Mouse (Mus musculus) forebrain, embryonic 11.5 days (tissue): ENCODE data around the gene Nhlrc2. TPM values are rescaled to one million over a fixed set of nuclear protein-coding genes. Genes with fewer than 3 reads are reported as not detected.

Experiments used
- ATAC-seq: fragments of 200-750 bp; cut with Nextera tagmentation; replicated peaks from 2 replicates; pipeline ENCODE4 v1.8.0; 2017; ENCODE audit warnings: moderate TSS enrichment; ENCODE audit not compliant: low FRiP score
- DNase-seq: peaks from one replicate; pipeline ENCODE4 v3.0.0-alpha.2; 2017; ENCODE audit warnings: low spot score
- H3K27ac ChIP-seq: fragments of 300-500 bp; sonication (generic); 2 replicates; pipeline ENCODE4 v1.5.1; 2014; ENCODE audit warnings: low read depth, low read length
- H3K27me3 ChIP-seq: fragments of 300-500 bp; sonication (generic); 2 replicates; pipeline ENCODE4 v1.6.1; 2014; ENCODE audit warnings: mild to moderate bottlenecking, low read length, mixed read lengths; ENCODE audit not compliant: control insufficient read depth, insufficient read depth
- H3K36me3 ChIP-seq: fragments of 300-500 bp; sonication (generic); 2 replicates; pipeline ENCODE4 v1.6.1; 2014; ENCODE audit warnings: mild to moderate bottlenecking, low read length, moderate library complexity, mixed read lengths; ENCODE audit not compliant: control insufficient read depth, insufficient read depth
- H3K4me1 ChIP-seq: fragments of 300-500 bp; sonication (generic); replicated peaks from 2 replicates; pipeline ENCODE4 v1.6.1; 2014; ENCODE audit warnings: low read length, mixed read lengths; ENCODE audit not compliant: control insufficient read depth, insufficient read depth
- H3K4me2 ChIP-seq: fragments of 300-500 bp; sonication (generic); 2 replicates; pipeline ENCODE4 v1.6.1; 2014; ENCODE audit warnings: low read depth, mild to moderate bottlenecking, low read length, moderate library complexity, mixed read lengths; ENCODE audit not compliant: severe bottlenecking
- H3K4me3 ChIP-seq: fragments of 300-500 bp; sonication (generic); 2 replicates; pipeline ENCODE4 v1.5.1; 2014; ENCODE audit warnings: low read depth, low read length
- H3K9ac ChIP-seq: fragments of 300-500 bp; sonication (generic); 2 replicates; pipeline ENCODE4 v1.6.1; 2014; ENCODE audit warnings: low read length
- H3K9me3 ChIP-seq: fragments of 300-500 bp; sonication (generic); 2 replicates; pipeline ENCODE4 v1.6.1; 2016; ENCODE audit warnings: low read length, mixed read lengths; ENCODE audit not compliant: control insufficient read depth
- WGBS: fragments of 180-500 bp; shearing (Covaris S2); extraction: QIAGEN DNeasy Blood & Tissue Kit; methylation state at CpG from one replicate; pipeline ENCODE4 v1.1.7; 2014; 5-methylcytosine and 5-hydroxymethylcytosine counted together
- polyA plus RNA-seq: library from polyadenylated mRNA; unstranded; fragments of >200 nt; fragmentation: Nextera tagmentation; extraction: Ambion mirVana; gene quantifications from 2 replicates; pipeline ENCODE4 v1.2.1, GENCODE M21; 2014

Nhlrc2 gene
- polyA plus RNA-seq, 1 experiment from 2014 or later, result 16.9 TPM

DNA sequence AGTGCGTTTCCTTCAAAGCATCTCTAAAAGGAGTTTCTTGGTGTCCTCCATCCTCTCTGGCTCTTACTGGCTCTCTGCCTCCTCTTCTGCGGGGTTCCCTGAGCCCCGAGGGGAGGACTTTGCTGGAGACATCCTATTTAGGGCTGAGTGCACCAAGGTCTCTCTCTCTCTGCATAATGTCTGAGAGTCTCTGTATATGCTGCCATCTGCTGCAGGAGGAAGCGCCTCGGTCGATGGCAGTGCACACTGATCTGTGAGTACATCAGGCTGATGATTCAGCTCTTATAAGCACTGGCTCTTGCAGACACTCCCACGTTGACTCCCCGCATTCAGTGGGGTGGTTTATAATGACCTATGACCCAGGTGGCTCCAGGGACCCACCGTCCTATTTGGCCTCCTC, 70.8 kb downstream of the Nhlrc2 start:
- Histone ChIP-seq H3K4me1 (no peaks in the 10 kb centered on the region; the same call in 1 of the 2 replicates), H3K9me3 (no peaks in the 10 kb centered on the region), H3K36me3 (no peaks in the 10 kb centered on the region), H3K4me2 (no peak overlapping the region), H3K9ac (no peak overlapping the region), H3K27me3 (no peaks in the 10 kb centered on the region), H3K27ac (no peak overlapping the region), H3K4me3 (no peak overlapping the region)
- DNase-seq (no peak), ATAC-seq (no peak)
- WGBS, result 81% methylated on average over 9 of the region's 9 CpGs

- DNase-seq (no peak), ATAC-seq (no peak)
- Histone ChIP-seq H3K4me3 (no peak overlapping the region), H3K9ac (no peak overlapping the region), H3K27me3 (no peaks in the 10 kb centered on the region), H3K27ac (no peak overlapping the region), H3K9me3 (no peaks in the 10 kb centered on the region), H3K4me1 (no peaks in the 10 kb centered on the region; the same call in 1 of the 2 replicates), H3K36me3 (no peaks in the 10 kb centered on the region), H3K4me2 (no peak overlapping the region)
- 77% methylated on average over 4 of the region's 4 CpGs for WGBS
Measured at GRCm38 (mm10) chr19:56619546-56619945, 71.5 kb downstream of the Nhlrc2 start.

DNA sequence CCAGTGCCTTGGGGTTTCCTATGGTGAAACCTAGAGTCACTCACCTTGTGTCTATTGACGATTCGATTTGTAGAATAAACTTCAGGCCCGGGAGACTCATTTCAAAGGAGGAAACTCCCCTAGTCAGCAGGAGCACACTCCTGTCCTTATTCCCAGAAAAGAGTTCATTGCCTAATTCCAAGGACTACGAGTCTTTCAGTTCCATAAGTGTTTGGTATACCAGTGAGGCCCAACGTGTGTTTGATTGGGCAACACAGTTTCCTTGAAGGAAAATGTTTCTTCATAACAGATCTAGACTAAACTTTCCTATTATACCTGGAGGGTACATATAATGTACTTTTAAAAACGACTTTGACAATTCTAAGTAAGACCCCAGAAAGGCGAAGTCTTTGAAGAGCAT, 73.8 kb downstream of the Nhlrc2 start:
- DNase-seq, result no peak
- Histone ChIP-seq H3K27ac (no peak overlapping the region), H3K4me2 (no peak overlapping the region), H3K4me1 (no peaks in the 10 kb centered on the region; the same call in 1 of the 2 replicates), H3K4me3 (no peak overlapping the region), H3K36me3 (no peaks in the 10 kb centered on the region), H3K27me3 (no peaks in the 10 kb centered on the region), H3K9me3 (no peaks in the 10 kb centered on the region), H3K9ac (no peak overlapping the region)
- WGBS, result 85% methylated on average over 7 of the region's 7 CpGs
- no peak for ATAC-seq

DNA sequence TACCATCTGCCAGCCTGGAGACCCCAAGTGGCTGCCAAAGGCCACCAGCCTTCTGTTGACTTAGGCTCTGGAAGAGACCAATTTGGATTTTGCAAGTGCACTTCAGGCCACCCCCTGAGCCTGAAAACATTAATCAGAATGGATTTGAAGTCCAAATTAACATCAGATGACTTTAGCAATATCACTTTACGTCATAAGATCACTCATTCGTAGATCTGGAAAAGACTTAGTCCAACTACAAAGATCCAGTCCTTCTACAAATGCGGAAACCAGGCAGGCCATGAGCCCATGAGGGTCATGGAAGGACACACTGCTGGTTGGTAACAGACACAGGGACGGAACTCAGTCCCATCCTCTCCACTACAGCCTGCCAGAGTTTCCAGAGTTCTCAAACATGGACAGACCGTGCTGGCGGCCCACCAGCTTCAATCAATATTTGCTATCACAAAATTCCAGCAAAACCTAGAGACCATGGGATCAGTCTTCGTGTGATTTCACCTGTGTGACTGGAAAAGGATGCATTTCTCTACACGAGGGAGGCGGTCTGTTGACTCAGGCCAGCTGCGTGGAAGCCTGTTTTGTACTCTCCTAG, 79.9 kb downstream of the Nhlrc2 start:
- Histone ChIP-seq H3K9me3 (no peaks in the 10 kb centered on the region), H3K27me3 (no peaks in the 10 kb centered on the region), H3K4me1 (no peaks in the 10 kb centered on the region), H3K4me2 (no peak overlapping the region), H3K9ac (no peak overlapping the region), H3K27ac (no peak overlapping the region), H3K36me3 (no peaks in the 10 kb centered on the region), H3K4me3 (no peak overlapping the region)
- WGBS, result 91% methylated on average over 10 of the region's 10 CpGs
- no peak for ATAC-seq
- no peak for DNase-seq

GRCm38 (mm10) chr19:56629647-56630046, 81.6 kb downstream of the Nhlrc2 start:
- Histone ChIP-seq H3K9ac (no peak overlapping the region), H3K36me3 (no peaks in the 10 kb centered on the region), H3K27me3 (no peaks in the 10 kb centered on the region), H3K4me2 (no peak overlapping the region), H3K27ac (no peak overlapping the region), H3K4me1 (no peaks in the 10 kb centered on the region), H3K9me3 (no peaks in the 10 kb centered on the region), H3K4me3 (no peak overlapping the region)
- WGBS, result 73% methylated on average over 6 of the region's 6 CpGs
- ATAC-seq (no peak), DNase-seq (no peak)

GRCm38 (mm10) chr19:56631017-56631416, 83.0 kb downstream of the Nhlrc2 start:
- WGBS, result 90% methylated on average over 4 of the region's 4 CpGs

DNA sequence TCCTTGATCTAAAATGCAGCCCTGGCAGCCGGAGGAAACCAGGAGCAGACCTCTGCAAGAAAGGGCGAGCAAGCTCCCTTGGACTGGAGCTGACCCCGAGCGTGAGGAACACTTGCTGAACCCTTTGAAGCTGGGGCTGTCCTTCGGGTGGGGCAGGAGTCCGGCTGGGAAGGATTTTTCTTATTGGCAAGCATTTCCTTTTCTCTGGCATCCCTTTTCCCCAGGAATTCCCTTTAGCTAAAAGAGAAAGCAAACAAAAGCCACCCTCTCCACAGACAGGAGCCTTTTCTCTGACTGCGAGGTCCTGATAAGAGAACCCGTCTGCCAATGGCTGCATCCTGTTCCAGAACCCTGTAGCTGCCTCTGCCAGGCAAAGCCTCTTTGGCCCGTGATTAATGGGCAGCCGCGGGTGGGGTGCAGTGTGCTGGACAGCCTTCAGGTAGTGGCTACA, 83.4 kb downstream of the Nhlrc2 start:
- 68% methylated on average over 11 of the region's 11 CpGs for WGBS
- no peaks in the 10 kb centered on the region for H3K36me3 ChIP-seq
- no peak overlapping the region for H3K4me3 ChIP-seq
- H3K27me3 ChIP-seq, result no peaks in the 10 kb centered on the region
- no peak overlapping the region for H3K27ac ChIP-seq
- no peaks in the 10 kb centered on the region for H3K9me3 ChIP-seq
- ATAC-seq, result no peak
- no peak for DNase-seq
- no peak overlapping the region for H3K4me2 ChIP-seq
- H3K9ac ChIP-seq, result no peak overlapping the region
- H3K4me1 ChIP-seq, result no peaks in the 10 kb centered on the region

More at GRCm38 (mm10) chr19:56631017-56631416, 83.0 kb downstream of the Nhlrc2 start:
- ATAC-seq, result no peak
- Histone ChIP-seq H3K27ac (no peak overlapping the region), H3K4me3 (no peak overlapping the region), H3K4me1 (no peaks in the 10 kb centered on the region), H3K36me3 (no peaks in the 10 kb centered on the region), H3K4me2 (no peak overlapping the region), H3K9ac (no peak overlapping the region), H3K27me3 (no peaks in the 10 kb centered on the region), H3K9me3 (no peaks in the 10 kb centered on the region)
- no peak for DNase-seq

GRCm38 (mm10) chr19:56637035-56637683, 89.1 kb downstream of the Nhlrc2 start:
- H3K27me3 ChIP-seq, result no peaks in the 10 kb centered on the region
- DNase-seq (no peak), ATAC-seq (no peak)
- H3K4me2 ChIP-seq, result no peak overlapping the region
- no peak overlapping the region for H3K9ac ChIP-seq
- no peak overlapping the region for H3K4me3 ChIP-seq
- no peaks in the 10 kb centered on the region for H3K4me1 ChIP-seq
- H3K36me3 ChIP-seq, result no peaks in the 10 kb centered on the region
- no peaks in the 10 kb centered on the region for H3K9me3 ChIP-seq
- no peak overlapping the region for H3K27ac ChIP-seq
- WGBS, result 51% methylated on average over 12 of the region's 12 CpGs

GRCm38 (mm10) chr19:56637684-56638049, 89.6 kb downstream of the Nhlrc2 start:
- no peaks in the 10 kb centered on the region for H3K4me1 ChIP-seq
- H3K27me3 ChIP-seq, result no peaks in the 10 kb centered on the region
- ATAC-seq (no peak), DNase-seq (no peak)
- H3K27ac ChIP-seq, result no peak overlapping the region
- H3K36me3 ChIP-seq, result no peaks in the 10 kb centered on the region
- 71% methylated on average over 9 of the region's 9 CpGs for WGBS
- no peak overlapping the region for H3K4me3 ChIP-seq
- no peak overlapping the region for H3K9ac ChIP-seq
- no peaks in the 10 kb centered on the region for H3K9me3 ChIP-seq
- H3K4me2 ChIP-seq, result no peak overlapping the region
